Mouse (Mus musculus) midbrain, embryonic 13.5 days (tissue): ENCODE results near the gene Cby3. TPM values are rescaled to one million over a fixed set of nuclear protein-coding genes. Genes with fewer than 3 reads are reported as not detected.
"Not testable (repeated sequence)": the region's sequence is repeated elsewhere in the genome, so short reads cannot be mapped to it uniquely, and the experiment has no call there.

Experiments
- ATAC-seq: fragments of 200-750 bp; cut with Nextera tagmentation; 2 replicates; pipeline ENCODE4 v1.8.0; 2017; ENCODE audit warnings: mild to moderate bottlenecking, moderate TSS enrichment, moderate library complexity
- H3K27ac ChIP-seq: fragments of 300-500 bp; sonication (generic); 2 replicates; pipeline ENCODE4 v1.5.1; 2015; ENCODE audit warnings: inconsistent platforms, mild to moderate bottlenecking, moderate library complexity
- H3K27me3 ChIP-seq: fragments of 300-500 bp; sonication (generic); 2 replicates; pipeline ENCODE4 v1.6.1; 2015; ENCODE audit warnings: mild to moderate bottlenecking, inconsistent platforms
- H3K36me3 ChIP-seq: fragments of 300-500 bp; sonication (generic); 2 replicates; pipeline ENCODE4 v1.6.1; 2015; ENCODE audit warnings: mild to moderate bottlenecking, inconsistent platforms
- H3K4me1 ChIP-seq: fragments of 300-500 bp; sonication (generic); replicated peaks from 2 replicates; pipeline ENCODE4 v1.6.1; 2015; ENCODE audit warnings: inconsistent platforms
- H3K4me2 ChIP-seq: fragments of 300-500 bp; sonication (generic); replicated peaks from 2 replicates; pipeline ENCODE4 v1.6.1; 2015; ENCODE audit warnings: moderate library complexity, mild to moderate bottlenecking, inconsistent platforms
- H3K4me3 ChIP-seq: fragments of 300-500 bp; sonication (generic); replicated peaks from 2 replicates; pipeline ENCODE4 v1.5.1; 2015; ENCODE audit warnings: mild to moderate bottlenecking, inconsistent platforms
- H3K9ac ChIP-seq: fragments of 300-500 bp; sonication (generic); replicated peaks from 2 replicates; pipeline ENCODE4 v1.6.1; 2015; ENCODE audit warnings: mild to moderate bottlenecking, inconsistent platforms
- H3K9me3 ChIP-seq: fragments of 300-500 bp; sonication (generic); 2 replicates; pipeline ENCODE4 v1.6.1; 2016; ENCODE audit warnings: mild to moderate bottlenecking, inconsistent platforms
- WGBS: fragments of 180-500 bp; shearing (Covaris S2); methylation state at CpG from one replicate; pipeline ENCODE4 v1.1.7; 2015; 5-methylcytosine and 5-hydroxymethylcytosine counted together
- polyA plus RNA-seq: library from polyadenylated mRNA; unstranded; fragments of >200 nt; fragmentation: Nextera tagmentation; extraction: Ambion mirVana; gene quantifications from 2 replicates; pipeline ENCODE4 v1.2.1, GENCODE M21; 2015

Gene Cby3
- polyA plus RNA-seq, result 0.40 and 0.47 TPM in 2 replicates

- Histone ChIP-seq H3K4me3 (no peak within 1 kb of the TSS), H3K36me3 (no peaks in the 10 kb centered on the region), H3K9ac (no peak within 1 kb of the TSS), H3K4me1 (peaks cover 4% of the 10 kb centered on the region; the same call in 1 of the 2 replicates), H3K4me2 (no peak within 1 kb of the TSS), H3K27me3 (peaks cover 18% of the 10 kb centered on the region), H3K9me3 (no peaks in the 10 kb centered on the region), H3K27ac (no peak within 1 kb of the TSS)
- ATAC-seq, result no peak
These were observed at the start of gene Cby3 for GRCm38 (mm10) chr11:50354162-50354561. Gene Cby3 (plus strand): TSS chr11:50354462.

DNA sequence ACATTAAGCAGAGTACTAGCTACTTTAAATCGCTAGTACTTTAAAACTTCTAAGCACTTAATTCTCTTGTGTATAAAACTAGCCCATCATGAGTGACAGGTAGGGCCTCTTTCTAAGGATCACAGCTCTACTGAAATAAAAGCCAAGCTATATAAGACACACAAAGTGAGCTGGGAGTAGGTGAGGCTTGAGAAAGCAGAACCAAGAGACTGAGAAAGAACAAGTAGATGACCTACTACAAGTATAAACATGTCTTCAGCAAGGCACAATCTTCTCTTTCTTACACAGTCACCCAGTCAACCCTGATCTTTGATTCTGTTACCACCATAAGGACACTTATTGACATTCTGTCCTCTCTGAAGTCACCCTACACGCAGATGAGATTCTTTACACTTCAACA is 41.5 kb upstream of the Cby3 start:
- H3K9me3 ChIP-seq, result no peaks in the 10 kb centered on the region
- no peaks in the 10 kb centered on the region for H3K27me3 ChIP-seq
- peaks cover 30% of the 10 kb centered on the region for H3K36me3 ChIP-seq
- no peak overlapping the region for H3K27ac ChIP-seq
- H3K9ac ChIP-seq, result no peak overlapping the region
- H3K4me2 ChIP-seq, result no peak overlapping the region
- H3K4me1 ChIP-seq, result 0 out of 2 replicates have a peak, but pooled peaks cover 4% of the 10 kb centered on the region
- H3K4me3 ChIP-seq, result no peak overlapping the region
- ATAC-seq, result no peak
- 89% methylated on average over 2 of the region's 2 CpGs for WGBS

- H3K9ac ChIP-seq, ATAC-seq, H3K27ac ChIP-seq, H3K4me2 ChIP-seq, H3K36me3 ChIP-seq, H3K4me3 ChIP-seq, H3K9me3 ChIP-seq, H3K27me3 ChIP-seq: not testable (repeated sequence)
- WGBS, result 89% methylated on average over 4 of the region's 4 CpGs
- peaks cover 28% of the 10 kb centered on the region for H3K4me1 ChIP-seq
These were observed 34.9 kb upstream of the Cby3 start for GRCm38 (mm10) chr11:50319343-50319742.

DNA sequence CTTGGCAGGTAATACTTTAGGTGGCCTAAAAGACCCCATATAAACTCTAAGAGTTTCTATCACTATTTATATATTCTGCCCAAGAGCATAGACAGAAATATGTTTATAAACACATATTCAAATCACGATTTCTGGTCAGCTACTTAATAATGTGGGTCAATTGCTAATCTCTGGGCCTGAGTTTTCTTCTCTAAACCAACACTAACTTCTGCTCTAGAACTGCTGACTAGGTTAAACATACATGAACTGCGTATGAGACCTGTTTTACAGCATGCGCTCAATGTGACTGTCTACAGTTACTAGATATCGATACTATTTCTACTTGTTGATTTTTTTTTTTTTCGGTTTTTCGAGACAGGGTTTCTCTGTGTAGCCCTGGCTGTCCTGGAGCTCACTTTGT is 33.0 kb upstream of the Cby3 start:
- Histone ChIP-seq H3K4me3 (no peak overlapping the region), H3K27me3 (no peaks in the 10 kb centered on the region), H3K27ac (no peak overlapping the region), H3K4me2 (no peak overlapping the region), H3K9ac (no peak overlapping the region), H3K9me3 (no peaks in the 10 kb centered on the region), H3K4me1 (peaks cover 29% of the 10 kb centered on the region), H3K36me3 (peaks cover 10% of the 10 kb centered on the region; the same call in 1 of the 2 replicates)
- WGBS, result 95% methylated on average over 6 of the region's 6 CpGs
- ATAC-seq, result no peak

GRCm38 (mm10) chr11:50322345-50322744 is 31.9 kb upstream of the Cby3 start:
- Histone ChIP-seq H3K4me2 (no peak overlapping the region), H3K9me3 (no peaks in the 10 kb centered on the region), H3K4me3 (no peak overlapping the region), H3K27me3 (no peaks in the 10 kb centered on the region), H3K4me1 (peaks cover 38% of the 10 kb centered on the region), H3K36me3 (peaks cover 10% of the 10 kb centered on the region; the same call in 1 of the 2 replicates), H3K9ac (no peak overlapping the region), H3K27ac (no peak overlapping the region)
- no peak for ATAC-seq

DNA sequence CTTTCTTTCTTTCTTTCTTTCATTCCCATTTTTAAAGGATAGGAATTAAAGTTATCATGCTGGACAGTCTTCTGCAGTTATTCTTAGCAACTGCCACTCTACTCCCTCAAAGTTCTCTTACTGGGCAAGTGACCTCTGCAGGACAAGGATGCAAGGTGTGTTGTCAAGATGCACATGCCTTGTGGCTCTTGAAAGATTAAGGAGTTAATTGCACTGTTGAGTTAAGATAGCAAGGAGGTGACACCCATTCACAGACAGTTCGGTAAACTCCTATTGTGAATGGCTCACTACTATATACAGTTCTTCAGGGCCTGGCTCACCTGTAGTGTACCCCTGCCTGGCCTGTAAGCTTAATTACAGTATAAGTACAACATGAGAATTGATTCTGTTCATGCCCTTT is 30.4 kb upstream of the Cby3 start:
- H3K36me3 ChIP-seq, result peaks cover 8% of the 10 kb centered on the region; the same call in 1 of the 2 replicates
- no peak overlapping the region for H3K27ac ChIP-seq
- H3K4me3 ChIP-seq, result peak overlapping the region; percentile 66
- no peak for ATAC-seq
- no peaks in the 10 kb centered on the region for H3K27me3 ChIP-seq
- peak overlapping the region; percentile 83 for H3K9ac ChIP-seq
- peaks cover 38% of the 10 kb centered on the region for H3K4me1 ChIP-seq
- H3K9me3 ChIP-seq, result no peaks in the 10 kb centered on the region
- H3K4me2 ChIP-seq, result peak overlapping the region; percentile 76
- 35% methylated on average over 1 of the region's 1 CpGs for WGBS

DNA sequence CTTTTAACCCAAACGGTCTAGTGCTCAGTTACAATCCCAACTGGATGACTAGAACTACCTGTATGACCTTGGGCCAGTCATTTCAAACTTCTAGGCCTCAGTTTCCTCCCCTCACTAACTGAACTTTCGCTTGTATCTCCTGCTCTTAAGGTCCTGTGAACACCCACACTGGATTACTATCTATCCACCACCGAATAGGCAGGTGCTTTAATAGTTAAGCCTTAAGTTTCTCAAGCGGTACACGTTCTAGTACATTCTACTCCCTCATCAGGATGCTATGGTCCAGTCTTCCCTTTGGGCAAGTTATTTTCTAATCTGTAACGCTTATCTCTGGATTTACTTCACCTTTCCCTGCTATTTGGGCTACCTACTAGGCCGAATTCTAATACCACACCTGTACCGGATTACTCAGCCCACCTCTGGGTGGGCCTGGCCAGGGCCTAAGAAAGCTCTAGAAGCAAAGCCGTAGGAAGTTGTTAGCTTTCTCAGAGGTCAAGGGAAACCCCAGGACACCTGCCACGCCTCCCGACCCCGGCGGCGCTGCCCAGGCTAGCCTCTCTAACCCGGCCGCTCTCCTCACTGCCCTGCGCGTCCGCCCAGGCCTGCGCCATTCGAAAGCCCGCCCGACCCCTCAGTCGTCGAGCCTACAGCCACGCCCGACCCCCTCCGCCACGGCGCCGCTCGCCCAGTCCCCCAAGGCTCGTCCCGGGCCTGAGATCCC is 29.4 kb upstream of the Cby3 start:
- peak; percentile 87 for ATAC-seq
- H3K27me3 ChIP-seq, result no peaks in the 10 kb centered on the region
- peak overlapping the region; percentile 76 for H3K4me2 ChIP-seq
- peak overlapping the region; percentile 93 for H3K27ac ChIP-seq
- 2% methylated on average over 34 of the region's 34 CpGs for WGBS
- no peaks in the 10 kb centered on the region for H3K36me3 ChIP-seq
- H3K9me3 ChIP-seq, result no peaks in the 10 kb centered on the region
- H3K4me3 ChIP-seq, result peak overlapping the region; percentile 66
- H3K4me1 ChIP-seq, result peaks cover 38% of the 10 kb centered on the region
- peak overlapping the region; percentile 83 for H3K9ac ChIP-seq

GRCm38 (mm10) chr11:50325496-50326301 is 28.6 kb upstream of the Cby3 start, which contains the start of gene Canx:
Gene Canx (minus strand): TSS chr11:50325673.
- Histone ChIP-seq H3K4me2 (peak within 1 kb of the TSS; percentile 76), H3K36me3 (no peaks in the 10 kb centered on the region), H3K4me3 (peak within 1 kb of the TSS; percentile 66), H3K27ac (peak within 1 kb of the TSS; percentile 93), H3K9ac (peak within 1 kb of the TSS; percentile 83), H3K4me1 (peaks cover 38% of the 10 kb centered on the region), H3K9me3 (no peaks in the 10 kb centered on the region), H3K27me3 (no peaks in the 10 kb centered on the region)
- WGBS, result under 1% methylated on average over 64 of the region's 64 CpGs
- ATAC-seq, result peak; percentile 99

DNA sequence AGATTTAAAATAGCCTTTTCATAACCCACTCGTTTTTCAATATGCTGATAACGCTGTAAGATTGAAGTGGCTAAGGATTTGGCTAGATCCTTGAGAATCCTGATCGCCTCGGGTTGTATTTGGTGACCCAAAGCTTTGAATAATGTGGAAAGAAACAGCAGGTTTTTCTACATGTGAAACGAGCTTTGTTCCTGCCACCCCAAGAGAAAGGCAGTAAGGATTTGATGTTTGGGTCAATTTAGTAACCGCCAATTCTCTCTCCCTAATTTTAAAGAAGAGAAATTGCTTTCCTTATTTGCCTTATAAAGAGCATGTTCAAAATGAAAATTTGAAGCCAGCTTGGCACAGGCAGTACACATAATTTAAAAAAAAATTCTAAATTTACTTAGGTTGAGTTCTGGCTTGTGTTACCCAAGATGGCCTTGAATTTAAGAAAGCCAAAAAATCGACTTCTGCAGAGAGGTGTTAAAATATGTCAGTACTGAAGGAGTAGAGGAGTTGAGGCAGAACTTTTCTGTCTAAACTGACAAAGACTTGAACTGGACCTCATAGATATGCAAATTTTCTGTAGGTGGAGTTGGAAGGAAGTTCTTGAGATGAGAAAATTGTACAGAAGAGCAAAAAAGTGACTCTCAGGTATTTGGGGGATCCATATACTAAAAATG is 27.8 kb upstream of the Cby3 start:
- ATAC-seq, result no peak
- peak overlapping the region; percentile 66 for H3K4me3 ChIP-seq
- 8% methylated on average over 7 of the region's 7 CpGs for WGBS
- H3K27me3 ChIP-seq, result no peaks in the 10 kb centered on the region
- H3K9ac ChIP-seq, result peak overlapping the region; percentile 75
- H3K4me1 ChIP-seq, result peaks cover 35% of the 10 kb centered on the region
- no peaks in the 10 kb centered on the region for H3K9me3 ChIP-seq
- peak overlapping the region; percentile 89 for H3K27ac ChIP-seq
- H3K36me3 ChIP-seq, result no peaks in the 10 kb centered on the region
- peak overlapping the region; percentile 58 for H3K4me2 ChIP-seq

- H3K36me3 ChIP-seq, result no peaks in the 10 kb centered on the region
- no peak overlapping the region for H3K27ac ChIP-seq
- 91% methylated on average over 3 of the region's 3 CpGs for WGBS
- no peaks in the 10 kb centered on the region for H3K27me3 ChIP-seq
- H3K4me1 ChIP-seq, result peaks cover 25% of the 10 kb centered on the region
- H3K4me2 ChIP-seq, result no peak overlapping the region
- H3K4me3 ChIP-seq, result no peak overlapping the region
- ATAC-seq, result no peak
- no peak overlapping the region for H3K9ac ChIP-seq
- no peaks in the 10 kb centered on the region for H3K9me3 ChIP-seq
These were observed 26.1 kb upstream of the Cby3 start for GRCm38 (mm10) chr11:50328075-50328625.

GRCm38 (mm10) chr11:50329378-50329777 is 24.9 kb upstream of the Cby3 start:
- ATAC-seq, result no peak
- 96% methylated on average over 1 of the region's 1 CpGs for WGBS
- Histone ChIP-seq H3K36me3 (no peaks in the 10 kb centered on the region), H3K27me3 (no peaks in the 10 kb centered on the region), H3K9me3 (no peaks in the 10 kb centered on the region), H3K4me1 (peaks cover 13% of the 10 kb centered on the region), H3K9ac (no peak overlapping the region), H3K27ac (no peak overlapping the region), H3K4me2 (no peak overlapping the region), H3K4me3 (no peak overlapping the region)
